Mouse (Mus musculus) retina, adult 2 months (tissue): Measurements from ENCODE around the gene Chrna4.

Experiments
- DNase-seq: peaks from one replicate; pipeline ENCODE4 v3.0.0-alpha.2; 2012; ENCODE audit warnings: low read depth, low spot score

The Chrna4 gene

GRCm38 (mm10) chr2:181038644-181039355 is 4.5 kb downstream of the Chrna4 start:
- DNase-seq, result no peak

- no peak for DNase-seq
Observed at GRCm38 (mm10) chr2:181036561-181036960, 6.8 kb downstream of the Chrna4 start.

- DNase-seq, result no peak
Observed at GRCm38 (mm10) chr2:181035186-181035585, 8.2 kb downstream of the Chrna4 start.

GRCm38 (mm10) chr2:181033310-181033709 is 10.0 kb downstream of the Chrna4 start:
- no peak for DNase-seq

GRCm38 (mm10) chr2:181032407-181032806 is 10.9 kb downstream of the Chrna4 start:
- no peak for DNase-seq

- DNase-seq, result no peak
Observed at GRCm38 (mm10) chr2:181031406-181031934, 11.9 kb downstream of the Chrna4 start.

- no peak for DNase-seq
Observed at GRCm38 (mm10) chr2:181008339-181008738, 35.0 kb downstream of the Chrna4 start.

GRCm38 (mm10) chr2:181007054-181007453 is 36.3 kb downstream of the Chrna4 start:
- no peak for DNase-seq

GRCm38 (mm10) chr2:180996905-180997304 is 46.4 kb downstream of the Chrna4 start:
- no peak for DNase-seq

GRCm38 (mm10) chr2:180996436-180996835 is 46.9 kb downstream of the Chrna4 start:
- DNase-seq, result peak; percentile 30

- no peak for DNase-seq
Observed at GRCm38 (mm10) chr2:180995457-180995856, 47.9 kb downstream of the Chrna4 start.

- no peak for DNase-seq
Observed at GRCm38 (mm10) chr2:180994360-180994759, 49.0 kb downstream of the Chrna4 start.

GRCm38 (mm10) chr2:180990347-180990746 is 53.0 kb downstream of the Chrna4 start:
- no peak for DNase-seq

GRCm38 (mm10) chr2:180988948-180989347 is 54.4 kb downstream of the Chrna4 start:
- DNase-seq, result no peak

- DNase-seq, result peak; percentile 4
Observed at GRCm38 (mm10) chr2:180988347-180988913, 54.9 kb downstream of the Chrna4 start.

GRCm38 (mm10) chr2:180987432-180988030 is 55.8 kb downstream of the Chrna4 start:
- no peak for DNase-seq

- DNase-seq, result no peak
Observed at GRCm38 (mm10) chr2:180987001-180987400, 56.3 kb downstream of the Chrna4 start.

- no peak for DNase-seq
Observed at GRCm38 (mm10) chr2:180986449-180986848, 56.9 kb downstream of the Chrna4 start, which contains the start of gene Col20a1. Gene Col20a1, plus strand, starts transcription at chr2:180986535.

- no peak for DNase-seq
Observed at GRCm38 (mm10) chr2:180985635-180986034, 57.7 kb downstream of the Chrna4 start.

- DNase-seq, result no peak
Observed at GRCm38 (mm10) chr2:180981133-180981532, 62.2 kb downstream of the Chrna4 start.
